Mouse (Mus musculus): ENCODE results near the gene P2rx7. TPM values are rescaled to one million over a fixed set of nuclear protein-coding genes. Genes with fewer than 3 reads are reported as not detected.
"Not testable (repeated sequence)": the region's sequence is repeated elsewhere in the genome, so short reads cannot be mapped to it uniquely, and the experiment has no call there.

Gene P2rx7
- polyA plus RNA-seq, 1 experiment: 2.9 TPM

DNA sequence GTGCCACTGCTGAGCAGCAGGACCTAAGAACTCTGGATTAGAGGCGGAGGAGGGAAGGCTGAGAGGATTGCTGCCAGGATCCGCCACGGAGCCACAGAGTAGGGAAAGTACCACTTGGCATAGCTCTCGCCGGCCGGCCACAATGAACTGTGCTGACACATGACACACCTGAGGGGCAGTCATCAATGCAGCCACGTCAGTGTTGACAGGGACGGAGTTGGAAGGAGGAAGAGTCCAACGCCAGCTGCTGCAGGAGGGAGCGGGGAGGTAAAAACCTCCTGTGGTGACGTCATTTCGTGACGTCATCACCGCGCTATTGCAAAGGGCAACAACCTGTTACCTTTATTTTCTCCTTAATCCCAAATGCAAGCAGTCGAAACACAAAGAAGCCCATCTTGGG lies 6.8 kb upstream of the P2rx7 start:
- 45% methylated on average over 16 of the region's 16 CpGs for WGBS
- Histone ChIP-seq H3K4me1 (ENCODE audit: control insufficient read depth, insufficient read depth, low read length) (peaks cover 2% of the 10 kb centered on the region; the same call in 1 of the 2 replicates), H3K4me3 (replicated peaks; ENCODE audit: control insufficient read depth, low read depth, low read length) (no peak overlapping the region), H3K27ac (ENCODE audit: control insufficient read depth, insufficient read depth, low read depth, low read length, poor library complexity) (no peak overlapping the region)
- TF ChIP-seq CTCF (IDR thresholded peaks at IDR 0.05; ENCODE audit: control insufficient read depth, insufficient read depth, low read length) (no peak), POLR2A (IDR thresholded peaks at IDR 0.05; ENCODE audit: borderline replicate concordance, control insufficient read depth, low read depth, low read length) (no peak)

GRCm38 (mm10) chr5:122638296-122638695 lies 5.4 kb upstream of the P2rx7 start:
- no peak overlapping the region for H3K4me3 ChIP-seq (replicated peaks; ENCODE audit: control insufficient read depth, low read depth, low read length)
- TF ChIP-seq POLR2A (IDR thresholded peaks at IDR 0.05; ENCODE audit: borderline replicate concordance, control insufficient read depth, low read depth, low read length) (no peak), CTCF (IDR thresholded peaks at IDR 0.05; ENCODE audit: control insufficient read depth, insufficient read depth, low read length) (no peak)
- peaks cover 2% of the 10 kb centered on the region; the same call in 1 of the 2 replicates for H3K4me1 ChIP-seq (ENCODE audit: control insufficient read depth, insufficient read depth, low read length)
- WGBS: 46% methylated on average over 2 of the region's 2 CpGs
- no peak overlapping the region for H3K27ac ChIP-seq (ENCODE audit: control insufficient read depth, insufficient read depth, low read depth, low read length, poor library complexity)

GRCm38 (mm10) chr5:122639517-122639916 lies 4.2 kb upstream of the P2rx7 start:
- Histone ChIP-seq H3K4me1 (ENCODE audit: control insufficient read depth, insufficient read depth, low read length) (peaks cover 4% of the 10 kb centered on the region), H3K27ac (ENCODE audit: control insufficient read depth, insufficient read depth, low read depth, low read length, poor library complexity) (no peak overlapping the region), H3K4me3 (replicated peaks; ENCODE audit: control insufficient read depth, low read depth, low read length) (no peak overlapping the region)
- 16% methylated on average over 4 of the region's 4 CpGs for WGBS
- no peak for TF ChIP-seq CTCF (IDR thresholded peaks at IDR 0.05; ENCODE audit: control insufficient read depth, insufficient read depth, low read length)
- TF ChIP-seq POLR2A (IDR thresholded peaks at IDR 0.05; ENCODE audit: borderline replicate concordance, control insufficient read depth, low read depth, low read length): no peak

GRCm38 (mm10) chr5:122639986-122640385 lies 3.7 kb upstream of the P2rx7 start:
- 64% methylated on average over 5 of the region's 5 CpGs for WGBS
- Histone ChIP-seq H3K4me3 (replicated peaks; ENCODE audit: control insufficient read depth, low read depth, low read length) (no peak overlapping the region), H3K27ac (ENCODE audit: control insufficient read depth, insufficient read depth, low read depth, low read length, poor library complexity) (no peak overlapping the region), H3K4me1 (ENCODE audit: control insufficient read depth, insufficient read depth, low read length) (peaks cover 4% of the 10 kb centered on the region)
- TF ChIP-seq POLR2A (IDR thresholded peaks at IDR 0.05; ENCODE audit: borderline replicate concordance, control insufficient read depth, low read depth, low read length) (no peak), CTCF (IDR thresholded peaks at IDR 0.05; ENCODE audit: control insufficient read depth, insufficient read depth, low read length) (peak; percentile 32; the same call in 1 of the 2 replicates)

DNA sequence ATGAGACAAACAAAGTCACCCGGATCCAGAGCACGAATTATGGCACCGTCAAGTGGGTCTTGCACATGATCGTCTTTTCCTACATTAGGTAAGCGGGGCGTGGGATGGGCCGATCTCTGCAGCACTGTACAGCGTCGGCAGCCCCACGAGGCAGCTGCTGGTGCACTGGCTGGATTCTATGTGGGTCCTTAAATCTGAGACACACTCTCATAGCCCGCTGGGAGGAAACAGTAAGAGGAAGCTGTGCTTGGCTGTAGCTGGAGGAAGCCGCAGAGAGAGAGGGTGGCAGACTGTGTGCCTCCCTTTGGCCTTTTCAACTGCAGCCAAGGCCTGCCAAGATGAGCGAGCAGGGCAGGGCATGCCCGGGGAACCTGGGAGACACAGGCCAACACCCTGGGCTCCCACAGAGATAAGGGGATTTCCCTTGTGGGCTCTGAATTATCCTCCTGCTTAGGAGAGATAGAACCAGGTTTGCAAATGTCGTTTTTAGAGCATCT lies 448 bp downstream of the P2rx7 start:
- peak overlapping the region; percentile 74 for H3K4me3 ChIP-seq (replicated peaks; ENCODE audit: control insufficient read depth, low read depth, low read length)
- under 1% methylated on average over 15 of the region's 15 CpGs for WGBS
- H3K27ac ChIP-seq (ENCODE audit: control insufficient read depth, insufficient read depth, low read depth, low read length, poor library complexity): peak overlapping the region; percentile 67
- peaks cover 4% of the 10 kb centered on the region for H3K4me1 ChIP-seq (ENCODE audit: control insufficient read depth, insufficient read depth, low read length)
- peak; percentile 29; the same call in 1 of the 2 replicates for TF ChIP-seq POLR2A (IDR thresholded peaks at IDR 0.05; ENCODE audit: borderline replicate concordance, control insufficient read depth, low read depth, low read length)
- no peak for TF ChIP-seq CTCF (IDR thresholded peaks at IDR 0.05; ENCODE audit: control insufficient read depth, insufficient read depth, low read length)

- Histone ChIP-seq H3K27ac (ENCODE audit: control insufficient read depth, insufficient read depth, low read depth, low read length, poor library complexity) (no peak overlapping the region), H3K4me1 (ENCODE audit: control insufficient read depth, insufficient read depth, low read length) (peaks cover 4% of the 10 kb centered on the region), H3K4me3 (replicated peaks; ENCODE audit: control insufficient read depth, low read depth, low read length) (no peak overlapping the region)
- TF ChIP-seq CTCF (IDR thresholded peaks at IDR 0.05; ENCODE audit: control insufficient read depth, insufficient read depth, low read length) (no peak), POLR2A (IDR thresholded peaks at IDR 0.05; ENCODE audit: borderline replicate concordance, control insufficient read depth, low read depth, low read length) (no peak)
- WGBS: 11% methylated on average over 6 of the region's 6 CpGs
These were observed 1.6 kb downstream of the P2rx7 start for GRCm38 (mm10) chr5:122645290-122645689.

- TF ChIP-seq CTCF (IDR thresholded peaks at IDR 0.05; ENCODE audit: control insufficient read depth, insufficient read depth, low read length): no peak
- no peak for TF ChIP-seq POLR2A (IDR thresholded peaks at IDR 0.05; ENCODE audit: borderline replicate concordance, control insufficient read depth, low read depth, low read length)
- Histone ChIP-seq H3K4me1 (ENCODE audit: control insufficient read depth, insufficient read depth, low read length) (peaks cover 4% of the 10 kb centered on the region), H3K4me3 (replicated peaks; ENCODE audit: control insufficient read depth, low read depth, low read length) (no peak overlapping the region), H3K27ac (ENCODE audit: control insufficient read depth, insufficient read depth, low read depth, low read length, poor library complexity) (no peak overlapping the region)
- WGBS: 64% methylated on average over 11 of the region's 11 CpGs
These were observed 2.3 kb downstream of the P2rx7 start for GRCm38 (mm10) chr5:122646050-122646449.

DNA sequence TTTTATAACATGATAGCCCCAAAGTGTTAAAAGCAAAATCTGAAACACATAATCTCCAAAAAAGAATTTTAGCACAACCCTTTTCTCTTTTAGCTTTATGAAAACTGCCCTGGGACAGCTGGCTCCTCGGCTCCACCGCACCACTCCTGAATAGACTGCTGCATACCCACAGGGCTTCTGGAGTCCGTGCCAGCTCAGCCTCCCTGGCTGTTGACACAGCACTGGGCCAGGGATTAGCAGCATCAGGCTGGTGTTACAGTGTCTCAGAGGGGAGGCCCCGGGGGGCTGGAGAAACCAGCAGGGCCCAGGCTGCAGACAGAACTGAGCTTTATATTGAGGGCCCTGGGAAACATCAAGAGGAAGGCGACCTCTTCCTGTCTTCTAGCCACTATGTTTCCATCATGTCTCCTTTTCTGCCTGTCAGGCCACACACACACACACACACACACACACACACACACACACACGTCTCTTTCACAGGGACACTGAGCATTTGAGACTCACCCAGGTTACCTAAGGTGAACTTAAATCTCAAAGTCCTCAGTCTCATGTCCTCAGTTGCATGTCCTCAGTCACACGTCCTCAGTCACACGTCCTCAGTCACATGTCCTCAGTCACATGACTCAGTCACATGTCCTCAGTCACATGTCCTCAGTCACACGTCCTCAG lies 3.7 kb downstream of the P2rx7 start:
- TF ChIP-seq CTCF (IDR thresholded peaks at IDR 0.05; ENCODE audit: control insufficient read depth, insufficient read depth, low read length): no peak
- no peak for TF ChIP-seq POLR2A (IDR thresholded peaks at IDR 0.05; ENCODE audit: borderline replicate concordance, control insufficient read depth, low read depth, low read length)
- Histone ChIP-seq H3K4me1 (ENCODE audit: control insufficient read depth, insufficient read depth, low read length) (peaks cover 6% of the 10 kb centered on the region), H3K4me3 (replicated peaks; ENCODE audit: control insufficient read depth, low read depth, low read length) (no peak overlapping the region), H3K27ac (ENCODE audit: control insufficient read depth, insufficient read depth, low read depth, low read length, poor library complexity) (no peak overlapping the region)
- WGBS: 54% methylated on average over 9 of the region's 9 CpGs

- H3K4me3 ChIP-seq (replicated peaks; ENCODE audit: control insufficient read depth, low read depth, low read length); H3K4me1 ChIP-seq (ENCODE audit: control insufficient read depth, insufficient read depth, low read length); H3K27ac ChIP-seq (ENCODE audit: control insufficient read depth, insufficient read depth, low read depth, low read length, poor library complexity): not testable (repeated sequence)
- 88% methylated on average over 14 of the region's 14 CpGs for WGBS
These were observed 4.3 kb downstream of the P2rx7 start for GRCm38 (mm10) chr5:122647952-122648374.
